Mouse (Mus musculus): ENCODE data around the gene Qdpr. TPM values are rescaled to one million over a fixed set of nuclear protein-coding genes. Genes with fewer than 3 reads are reported as not detected.
A peak's percentile ranks its signal among the peaks of the same experiment; 100 is the strongest.

The Qdpr gene
- polyA plus RNA-seq, 1 experiment = 21.6 TPM

DNA sequence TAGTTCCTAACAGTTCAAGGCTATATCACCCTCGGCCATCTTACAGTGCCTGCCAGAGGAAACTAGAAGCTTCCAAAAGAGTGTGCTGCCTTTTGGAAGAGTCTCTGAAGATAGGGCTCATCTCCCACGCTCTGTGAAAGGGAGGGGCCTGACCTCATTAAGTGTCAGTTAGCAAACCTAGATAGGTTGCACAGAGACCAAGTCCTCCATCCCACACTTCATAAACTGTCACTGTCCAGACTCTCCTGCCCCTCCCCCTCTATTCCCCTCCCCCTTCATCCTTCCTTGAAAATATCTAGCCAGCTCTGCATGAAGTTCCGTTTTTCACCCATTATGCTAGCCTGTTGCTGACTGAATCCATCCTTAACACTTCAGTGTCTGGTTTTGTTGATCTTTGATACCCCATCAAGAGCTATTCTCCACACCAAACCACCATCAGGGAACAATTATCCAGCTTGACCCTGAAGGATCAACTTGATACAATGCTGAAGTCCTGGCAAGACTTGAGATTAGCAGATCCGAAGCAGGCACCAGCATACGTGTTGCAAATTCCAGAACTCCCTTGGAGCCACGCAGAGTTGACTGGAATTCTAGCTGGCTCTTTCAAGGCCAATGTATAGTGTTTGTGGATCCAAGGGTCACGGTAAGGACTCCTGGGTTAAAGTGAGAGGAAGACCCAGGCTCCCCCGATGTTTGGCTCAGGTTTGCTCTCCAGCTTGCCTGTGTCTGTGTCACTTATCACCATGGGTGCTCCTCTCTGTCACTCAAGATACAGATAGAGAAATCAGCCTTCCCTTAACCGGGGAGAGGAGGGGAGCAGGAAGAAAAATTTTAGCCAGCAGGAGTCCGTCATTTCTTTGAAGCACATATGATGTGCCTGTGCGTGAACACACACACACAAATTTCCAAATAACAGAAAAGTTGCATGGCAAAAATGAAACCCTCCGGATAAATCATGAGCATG lies 27.9 kb downstream of the Qdpr start:
- no peak for TF ChIP-seq POLR2A (IDR thresholded peaks at IDR 0.05; ENCODE audit: control insufficient read depth, low read depth, low read length)
- no peaks in the 10 kb centered on the region for H3K36me3 ChIP-seq (ENCODE audit: control insufficient read depth, insufficient read depth, low read length)
- no peak overlapping the region for H3K27ac ChIP-seq (ENCODE audit: control insufficient read depth, insufficient read depth, low read depth, low read length)
- H3K4me1 ChIP-seq (ENCODE audit: control insufficient read depth, insufficient read depth, low read length) = peaks cover 12% of the 10 kb centered on the region
- H3K4me3 ChIP-seq (ENCODE audit: control insufficient read depth, low read depth, low read length) = no peak overlapping the region
- H3K27me3 ChIP-seq (ENCODE audit: control insufficient read depth, insufficient read depth, low read length) = no peaks in the 10 kb centered on the region

DNA sequence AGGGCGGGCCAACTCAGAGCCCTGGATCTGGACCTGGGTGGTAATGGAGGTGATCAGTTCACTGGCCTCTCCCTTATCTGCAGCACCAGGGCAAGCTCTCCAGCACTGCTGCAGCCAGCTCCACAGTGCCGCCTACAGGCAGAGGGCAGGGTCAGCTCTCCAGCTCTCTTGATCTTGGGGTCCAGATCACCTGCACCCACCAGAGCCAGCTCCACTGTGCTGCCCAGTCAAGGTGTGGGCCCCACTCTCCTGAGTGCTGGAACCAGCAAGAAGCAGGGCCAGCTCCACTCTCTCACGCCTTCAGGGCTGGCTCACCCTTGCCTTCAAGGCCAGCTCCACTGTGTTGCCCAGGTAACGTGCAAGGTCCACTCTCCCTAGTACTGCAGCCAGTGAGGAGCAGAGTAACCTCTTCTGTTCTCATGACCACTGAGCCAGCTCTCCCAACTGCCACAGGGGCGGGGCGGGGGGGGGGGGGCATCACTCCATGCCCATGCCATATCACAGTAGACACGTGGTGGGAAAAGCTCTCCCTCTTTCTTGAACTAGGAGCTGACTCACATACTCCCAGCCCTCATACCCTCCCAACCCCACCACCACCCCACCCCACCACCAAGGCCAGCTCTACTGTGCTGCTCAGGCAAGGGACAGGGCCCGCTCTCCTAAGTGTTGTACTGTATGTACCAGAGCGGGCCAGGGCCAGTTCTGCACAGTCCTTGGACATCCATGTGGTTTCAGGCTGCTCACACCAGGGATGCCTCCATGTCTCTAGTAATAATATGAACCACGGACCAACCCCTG lies 30.0 kb downstream of the Qdpr start:
- H3K27me3 ChIP-seq (ENCODE audit: control insufficient read depth, insufficient read depth, low read length) = no peaks in the 10 kb centered on the region
- H3K4me1 ChIP-seq (ENCODE audit: control insufficient read depth, insufficient read depth, low read length) = peaks cover 12% of the 10 kb centered on the region
- TF ChIP-seq CTCF (IDR thresholded peaks at IDR 0.05; ENCODE audit: control insufficient read depth, insufficient read depth, insufficient replicate concordance, low read depth, low read length) (peak; percentile 52; the same call in 1 of the 2 replicates), POLR2A (IDR thresholded peaks at IDR 0.05; ENCODE audit: control insufficient read depth, low read depth, low read length) (peak; percentile 43; the same call in 1 of the 2 replicates)
- peak overlapping the region; percentile 83 for H3K27ac ChIP-seq (ENCODE audit: control insufficient read depth, insufficient read depth, low read depth, low read length)
- peak overlapping the region; percentile 73 for H3K4me3 ChIP-seq (ENCODE audit: control insufficient read depth, low read depth, low read length)
- no peaks in the 10 kb centered on the region for H3K36me3 ChIP-seq (ENCODE audit: control insufficient read depth, insufficient read depth, low read length)

DNA sequence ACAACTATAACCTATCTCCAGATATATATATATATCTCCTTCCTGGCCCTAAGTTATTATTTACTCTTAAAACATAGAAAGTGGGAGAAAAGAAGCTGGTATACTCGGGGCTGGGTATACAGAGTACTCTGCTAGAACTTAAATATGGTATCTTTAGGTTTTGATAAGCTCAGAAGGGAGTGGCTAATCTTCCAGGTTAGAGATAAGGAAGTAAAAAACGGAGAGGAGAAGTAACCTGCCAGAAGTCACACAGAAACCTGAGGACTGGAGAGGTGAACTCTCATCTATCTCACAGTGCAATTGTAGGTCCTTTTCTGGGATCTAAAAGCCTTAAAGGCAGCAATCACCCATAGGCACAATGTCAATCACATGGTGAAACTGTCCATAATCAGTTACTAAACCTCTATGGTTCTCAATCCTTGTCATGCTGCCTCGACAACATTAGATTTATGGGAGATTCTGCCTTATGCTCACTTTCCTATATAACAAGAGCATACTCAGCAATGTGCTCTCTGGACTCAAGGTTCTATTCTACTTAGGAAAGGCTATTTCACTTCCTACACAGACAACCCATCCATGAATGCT lies 32.1 kb downstream of the Qdpr start:
- Histone ChIP-seq H3K4me3 (ENCODE audit: control insufficient read depth, low read depth, low read length) (no peak overlapping the region), H3K27me3 (ENCODE audit: control insufficient read depth, insufficient read depth, low read length) (no peaks in the 10 kb centered on the region), H3K36me3 (ENCODE audit: control insufficient read depth, insufficient read depth, low read length) (no peaks in the 10 kb centered on the region), H3K4me1 (ENCODE audit: control insufficient read depth, insufficient read depth, low read length) (peaks cover 12% of the 10 kb centered on the region), H3K27ac (ENCODE audit: control insufficient read depth, insufficient read depth, low read depth, low read length) (no peak overlapping the region)
- no peak for TF ChIP-seq CTCF (IDR thresholded peaks at IDR 0.05; ENCODE audit: control insufficient read depth, insufficient read depth, insufficient replicate concordance, low read depth, low read length)
- no peak for TF ChIP-seq POLR2A (IDR thresholded peaks at IDR 0.05; ENCODE audit: control insufficient read depth, low read depth, low read length)

DNA sequence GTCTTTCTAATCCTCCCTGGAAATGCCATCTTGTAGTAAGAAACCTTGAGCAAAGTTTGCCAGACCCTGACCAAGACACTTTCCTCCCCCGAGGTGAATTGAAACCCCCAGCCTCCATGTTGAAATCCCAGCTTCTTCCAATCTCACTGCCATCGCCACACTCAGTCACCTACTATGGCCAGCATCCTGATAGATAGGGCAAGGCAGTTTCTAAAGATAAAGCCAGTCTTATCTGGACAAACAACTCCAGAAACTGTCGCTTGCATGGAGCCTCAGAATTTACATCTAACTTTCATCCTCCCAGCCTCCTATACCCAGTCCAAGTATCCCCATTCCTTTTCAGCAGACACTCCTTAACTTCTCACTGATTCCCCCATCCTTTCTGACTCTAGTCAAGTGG lies 33.6 kb downstream of the Qdpr start:
- Histone ChIP-seq H3K36me3 (ENCODE audit: control insufficient read depth, insufficient read depth, low read length) (no peaks in the 10 kb centered on the region), H3K4me1 (ENCODE audit: control insufficient read depth, insufficient read depth, low read length) (peaks cover 7% of the 10 kb centered on the region), H3K4me3 (ENCODE audit: control insufficient read depth, low read depth, low read length) (no peak overlapping the region), H3K27me3 (ENCODE audit: control insufficient read depth, insufficient read depth, low read length) (no peaks in the 10 kb centered on the region), H3K27ac (ENCODE audit: control insufficient read depth, insufficient read depth, low read depth, low read length) (no peak overlapping the region)
- TF ChIP-seq POLR2A (IDR thresholded peaks at IDR 0.05; ENCODE audit: control insufficient read depth, low read depth, low read length) (no peak), CTCF (IDR thresholded peaks at IDR 0.05; ENCODE audit: control insufficient read depth, insufficient read depth, insufficient replicate concordance, low read depth, low read length) (no peak)

DNA sequence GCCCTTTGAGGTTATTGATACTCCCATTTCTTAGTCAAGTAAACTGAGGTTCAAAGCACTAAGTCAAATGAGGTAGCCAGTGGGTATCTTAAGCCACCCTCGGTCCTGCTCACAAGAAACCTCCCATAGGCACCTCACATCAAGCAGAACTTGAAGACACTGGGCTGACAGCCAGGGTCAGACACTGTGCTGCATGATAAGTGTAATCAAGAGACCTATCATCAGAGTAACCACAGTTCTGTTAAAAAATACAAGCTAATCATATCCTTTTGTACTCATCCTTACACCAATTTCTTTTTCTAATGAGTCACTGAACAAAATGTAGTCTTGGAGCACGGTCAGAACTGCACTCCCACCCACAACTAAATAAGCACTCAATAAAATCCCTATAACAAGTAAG lies 43.9 kb downstream of the Qdpr start:
- Histone ChIP-seq H3K27me3 (ENCODE audit: control insufficient read depth, insufficient read depth, low read length) (no peaks in the 10 kb centered on the region), H3K27ac (ENCODE audit: control insufficient read depth, insufficient read depth, low read depth, low read length) (no peak overlapping the region), H3K4me3 (ENCODE audit: control insufficient read depth, low read depth, low read length) (no peak overlapping the region), H3K36me3 (ENCODE audit: control insufficient read depth, insufficient read depth, low read length) (no peaks in the 10 kb centered on the region), H3K4me1 (ENCODE audit: control insufficient read depth, insufficient read depth, low read length) (no peaks in the 10 kb centered on the region)
- TF ChIP-seq POLR2A (IDR thresholded peaks at IDR 0.05; ENCODE audit: control insufficient read depth, low read depth, low read length) (no peak), CTCF (IDR thresholded peaks at IDR 0.05; ENCODE audit: control insufficient read depth, insufficient read depth, insufficient replicate concordance, low read depth, low read length) (no peak)

DNA sequence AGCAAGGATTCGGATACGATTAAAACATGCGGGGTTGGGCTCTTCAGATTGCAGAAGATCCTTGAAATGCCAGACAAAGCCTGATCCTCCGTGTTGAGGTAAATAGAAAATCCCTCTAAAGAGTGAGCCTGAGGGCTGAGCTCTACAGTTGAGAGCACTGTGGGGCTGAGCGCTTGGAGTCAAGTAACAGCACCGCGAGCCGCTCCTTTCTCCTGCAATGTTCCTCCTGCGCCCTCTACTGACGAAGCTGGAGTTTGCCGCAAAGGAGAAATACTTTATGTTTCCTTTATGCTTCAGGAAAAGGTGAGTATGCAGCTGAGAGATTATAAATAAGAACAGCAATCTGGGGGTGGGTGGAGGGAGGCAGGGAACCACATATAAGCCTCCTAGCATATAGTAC lies 47.4 kb downstream of the Qdpr start:
- no peak overlapping the region for H3K4me3 ChIP-seq (ENCODE audit: control insufficient read depth, low read depth, low read length)
- H3K4me1 ChIP-seq (ENCODE audit: control insufficient read depth, insufficient read depth, low read length) = no peaks in the 10 kb centered on the region
- TF ChIP-seq POLR2A (IDR thresholded peaks at IDR 0.05; ENCODE audit: control insufficient read depth, low read depth, low read length) (no peak), CTCF (IDR thresholded peaks at IDR 0.05; ENCODE audit: control insufficient read depth, insufficient read depth, insufficient replicate concordance, low read depth, low read length) (peak; percentile 71; the same call in 1 of the 2 replicates)
- H3K36me3 ChIP-seq (ENCODE audit: control insufficient read depth, insufficient read depth, low read length) = no peaks in the 10 kb centered on the region
- H3K27ac ChIP-seq (ENCODE audit: control insufficient read depth, insufficient read depth, low read depth, low read length) = no peak overlapping the region
- H3K27me3 ChIP-seq (ENCODE audit: control insufficient read depth, insufficient read depth, low read length) = no peaks in the 10 kb centered on the region
